Mouse (Mus musculus) 3134 (cell line): ENCODE results near the gene Med25.

Experiments used
- DNase-seq: peaks from one replicate; pipeline ENCODE4 v3.0.0-alpha.2; 2011; ENCODE audit warnings: low spot score; ENCODE audit not compliant: insufficient read length; ENCODE audit errors: extremely low read depth

Gene Med25

DNA sequence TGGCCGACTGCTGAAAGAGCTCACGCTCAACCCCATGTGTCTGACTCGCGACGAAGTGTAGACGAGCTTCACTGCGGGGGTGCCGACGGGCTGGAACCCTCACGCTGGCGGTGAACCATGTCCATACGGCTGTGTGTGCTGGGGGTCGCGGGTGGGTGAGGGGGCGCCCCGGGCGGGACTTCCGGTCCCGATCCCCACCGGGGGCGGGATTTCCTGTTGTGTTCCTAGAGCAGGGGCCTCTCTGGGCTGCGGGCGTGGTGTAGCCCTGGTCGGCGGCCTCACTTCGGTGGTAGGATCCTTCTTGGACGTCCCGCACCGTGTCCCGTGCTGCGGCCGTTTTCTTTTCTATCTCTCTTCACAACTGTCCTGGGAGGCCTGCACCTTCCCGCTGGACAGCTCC lies 42.4 kb downstream of the Med25 start:
- DNase-seq, result peak; percentile 74

DNA sequence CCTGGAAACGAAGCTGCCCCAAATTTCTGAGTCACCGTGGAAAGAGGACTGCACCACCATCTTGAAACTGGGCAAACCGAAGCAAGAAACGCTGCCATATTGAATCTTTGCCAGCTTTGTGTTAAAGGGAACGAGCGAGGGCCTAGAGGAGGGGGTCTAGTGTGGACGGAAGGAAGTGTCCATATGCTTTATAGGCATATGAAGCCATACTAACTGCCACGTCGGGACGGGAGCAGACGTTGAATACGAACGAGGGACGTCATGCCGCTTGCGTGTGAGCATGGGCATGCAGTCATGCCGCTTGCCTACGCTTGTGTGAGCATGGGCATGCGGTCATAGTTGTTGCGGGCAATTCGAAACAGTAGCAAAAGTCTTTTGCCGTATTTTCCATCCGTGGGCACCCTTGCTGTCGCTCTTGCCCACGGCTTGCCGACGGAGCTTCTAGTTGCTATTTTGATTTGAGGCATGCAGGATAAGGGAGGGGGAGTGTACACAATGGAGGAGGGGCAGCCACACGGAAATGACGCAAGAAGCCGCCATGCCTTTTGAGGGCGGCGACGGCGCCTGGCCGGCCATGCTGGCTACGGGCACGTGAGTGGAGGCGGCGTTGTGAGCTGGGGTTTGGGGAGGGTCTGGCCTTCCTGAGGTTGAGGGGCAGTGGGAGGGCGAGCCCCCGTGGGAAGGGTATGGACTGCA lies 42.9 kb downstream of the Med25 start:
- DNase-seq, result peak; percentile 85

DNA sequence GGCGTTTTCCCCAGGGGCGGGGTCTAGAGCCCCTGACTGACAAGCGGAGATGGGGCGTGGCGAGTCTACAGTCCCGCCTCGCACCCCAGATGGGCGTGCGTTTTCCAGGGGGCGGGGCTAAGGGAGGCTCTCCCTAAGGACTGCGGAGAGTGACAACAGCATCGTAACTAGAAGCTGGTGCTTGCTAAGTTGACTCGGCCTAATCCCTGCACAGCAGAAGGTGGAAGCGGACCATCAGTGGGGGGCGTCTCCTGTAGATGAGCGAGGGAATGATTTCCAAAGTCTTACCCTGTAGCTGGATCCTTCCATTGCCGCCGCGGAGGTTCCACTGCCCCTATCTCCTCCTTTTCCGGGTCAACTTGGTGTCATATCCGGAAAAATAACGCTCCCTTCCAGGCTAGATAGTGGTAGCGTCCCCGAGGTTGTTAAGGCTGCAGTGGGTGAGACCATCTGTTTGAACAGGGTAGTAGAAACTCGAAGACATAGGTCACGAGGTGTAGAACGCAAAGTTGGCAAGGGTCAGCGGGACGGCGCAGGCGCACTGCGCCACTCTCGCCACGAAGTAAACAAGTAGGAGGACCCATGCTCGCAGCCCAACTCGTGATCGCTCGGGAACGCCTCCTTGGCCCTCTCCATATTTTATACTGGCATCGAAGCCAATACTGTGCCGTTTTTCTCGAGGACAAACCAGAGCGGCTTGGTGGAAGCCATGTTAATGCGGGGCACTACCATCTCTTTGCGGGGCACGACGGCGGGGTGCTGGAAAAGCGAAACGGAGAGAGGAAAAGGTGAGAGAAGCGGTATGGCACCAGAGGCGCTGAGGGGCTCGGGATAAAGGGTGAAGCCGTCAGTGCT lies 43.7 kb downstream of the Med25 start, which contains the start of the genes Akt1s1 and Tbc1d17:
TSS of gene Akt1s1 (plus strand) at position 431 of the 855 bp plus-strand sequence.
TSS of gene Tbc1d17 (minus strand) at position 519 of the 855 bp plus-strand sequence.
- DNase-seq, result peak; percentile 99

DNA sequence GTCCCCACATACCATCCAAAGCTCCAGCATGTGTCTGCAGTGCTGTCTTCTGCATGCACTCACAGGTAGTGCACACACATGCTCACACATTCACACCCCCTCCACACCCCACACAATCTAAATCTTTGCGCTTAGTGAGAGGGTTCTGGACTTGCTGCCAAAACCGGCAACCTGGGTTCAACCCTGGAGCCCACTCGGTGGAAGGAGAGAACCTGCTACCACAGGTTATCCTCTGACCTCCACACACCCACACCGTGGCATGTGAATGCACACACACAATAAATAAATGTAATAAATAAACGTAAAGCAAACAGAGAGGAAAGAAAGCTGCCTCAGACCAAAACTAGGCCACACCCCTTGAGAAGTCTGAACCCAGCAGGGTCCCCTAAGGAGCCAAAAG lies 44.7 kb downstream of the Med25 start:
- DNase-seq, result no peak

DNA sequence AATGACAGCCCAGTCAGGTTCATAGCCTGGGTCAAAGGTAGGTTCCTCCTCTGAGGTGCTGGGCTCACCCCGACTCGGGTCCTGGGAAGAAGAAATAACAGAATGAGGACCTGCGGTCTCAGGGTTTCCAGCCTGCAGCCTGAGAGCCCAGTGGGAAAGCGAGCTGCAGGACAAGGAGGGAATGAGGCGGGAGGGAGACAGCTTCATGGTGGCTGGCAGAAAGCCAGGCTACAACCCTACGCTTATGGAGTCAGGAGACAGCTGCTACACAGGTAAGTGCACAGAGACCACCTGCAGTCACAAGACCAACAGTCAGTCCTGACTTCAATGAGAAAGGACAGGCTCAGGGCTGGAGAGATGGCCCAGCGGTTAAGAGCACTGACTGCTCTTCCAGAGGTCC lies 45.7 kb downstream of the Med25 start:
- no peak for DNase-seq

DNA sequence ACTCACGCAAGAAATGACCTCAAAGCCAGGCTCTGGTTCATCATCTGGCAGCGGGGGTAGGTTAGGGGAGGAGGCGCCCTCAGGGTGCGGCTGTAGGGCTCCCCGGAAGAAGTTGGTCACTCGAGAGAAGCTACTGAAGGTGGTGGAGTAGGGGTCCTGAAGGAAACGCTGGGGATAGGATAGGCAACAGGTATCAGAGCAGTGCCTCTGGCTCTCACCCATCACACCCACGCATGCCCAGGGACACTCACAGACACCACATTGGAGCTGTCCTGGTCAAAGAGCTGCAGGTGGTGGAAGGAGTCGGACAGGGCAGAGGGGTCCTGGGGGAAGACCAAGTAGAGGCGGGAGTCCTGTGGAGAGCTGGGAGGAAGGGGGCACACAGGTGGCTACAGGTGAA lies 47.5 kb downstream of the Med25 start:
- DNase-seq, result no peak

DNA sequence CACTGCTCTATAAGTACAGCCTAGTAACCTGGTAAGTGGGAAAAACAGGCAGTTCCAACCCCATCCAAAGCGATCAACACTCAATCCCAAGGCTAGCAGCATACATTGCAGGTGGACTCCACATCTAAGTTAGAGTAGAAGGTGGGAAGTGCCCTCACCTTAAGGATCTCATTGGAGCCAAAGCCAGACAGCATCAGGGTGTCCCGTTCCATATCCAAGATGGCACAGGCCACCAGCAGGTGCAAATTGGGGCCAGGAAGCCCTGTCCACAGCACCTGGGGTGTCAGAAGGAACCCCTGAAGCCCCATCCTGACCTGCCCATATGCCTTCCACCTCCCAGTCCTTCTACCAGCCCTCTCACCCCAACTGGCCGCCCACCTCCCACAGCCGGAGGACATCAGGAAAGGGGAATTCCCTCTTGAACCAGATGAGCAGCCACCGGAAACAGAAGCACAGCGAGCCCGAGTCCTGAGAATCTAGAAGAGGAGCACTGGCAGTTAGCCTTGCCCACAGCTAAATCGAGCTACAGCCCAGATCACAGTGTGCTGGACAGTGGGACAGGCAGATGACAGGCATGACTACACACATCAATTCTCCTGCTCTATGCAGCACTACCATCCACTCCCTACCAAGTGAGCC lies 50.6 kb downstream of the Med25 start:
- DNase-seq, result no peak

DNA sequence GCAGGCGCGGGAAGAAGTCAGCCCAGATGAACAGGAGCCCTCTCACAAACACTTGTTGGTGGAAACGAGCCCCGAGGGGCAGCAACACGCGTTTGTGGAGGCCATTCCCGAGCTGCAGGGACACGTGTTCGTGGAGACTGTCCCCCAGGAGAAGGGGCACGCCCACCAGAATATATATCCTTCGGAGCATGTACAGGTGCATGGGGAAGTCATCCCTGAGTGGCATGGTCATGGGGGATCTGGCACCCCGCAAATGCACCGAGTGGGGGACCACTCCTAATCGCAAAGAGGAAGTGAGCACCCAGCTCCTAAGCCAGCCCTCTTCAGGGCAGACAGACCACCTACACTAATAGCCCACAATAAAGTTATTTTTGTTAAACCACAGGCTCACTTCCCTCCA lies 52.1 kb downstream of the Med25 start:
- DNase-seq, result no peak

DNA sequence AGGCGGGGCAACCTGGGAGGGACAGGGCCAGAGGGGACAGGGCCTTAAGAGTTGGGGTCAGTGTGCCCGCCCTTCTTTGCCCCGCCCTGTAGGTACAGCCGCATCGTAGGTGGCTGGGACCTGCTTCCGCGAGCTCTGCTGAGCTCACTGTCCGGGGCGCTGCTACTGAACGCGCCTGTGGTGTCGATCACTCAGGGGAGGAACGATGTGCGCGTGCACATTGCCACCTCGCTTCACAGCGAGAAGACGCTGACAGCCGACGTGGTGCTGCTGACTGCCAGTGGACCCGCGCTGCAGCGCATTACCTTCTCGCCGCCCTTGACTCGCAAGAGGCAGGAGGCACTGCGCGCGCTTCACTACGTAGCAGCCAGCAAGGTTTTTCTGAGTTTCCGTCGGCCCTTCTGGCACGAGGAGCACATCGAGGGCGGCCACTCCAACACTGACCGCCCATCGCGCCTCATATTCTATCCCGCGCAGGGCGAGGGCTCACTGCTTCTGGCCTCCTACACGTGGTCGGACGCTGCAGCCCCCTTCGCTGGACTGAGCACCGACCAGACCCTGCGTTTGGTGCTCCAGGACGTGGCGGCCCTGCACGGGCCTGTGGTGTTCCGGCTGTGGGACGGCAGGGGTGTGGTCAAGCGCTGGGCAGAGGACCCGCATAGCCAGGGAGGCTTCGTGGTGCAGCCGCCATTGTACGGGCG lies 52.9 kb downstream of the Med25 start:
- no peak for DNase-seq

DNA sequence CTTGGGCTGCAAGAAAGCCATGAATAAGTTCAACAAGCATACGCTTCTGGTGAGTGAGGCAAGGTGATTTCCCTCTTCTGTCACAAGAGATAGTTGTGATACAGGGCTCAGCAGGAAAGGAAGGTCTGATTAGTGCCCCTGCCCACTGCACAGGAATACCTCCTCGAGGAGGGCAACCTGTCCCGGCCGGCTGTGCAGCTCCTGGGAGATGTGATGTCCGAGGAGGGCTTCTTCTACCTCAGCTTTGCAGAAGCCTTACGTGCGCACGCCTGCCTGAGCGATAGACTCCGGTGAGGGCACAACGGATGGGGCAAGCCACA lies 53.4 kb downstream of the Med25 start:
- no peak for DNase-seq

DNA sequence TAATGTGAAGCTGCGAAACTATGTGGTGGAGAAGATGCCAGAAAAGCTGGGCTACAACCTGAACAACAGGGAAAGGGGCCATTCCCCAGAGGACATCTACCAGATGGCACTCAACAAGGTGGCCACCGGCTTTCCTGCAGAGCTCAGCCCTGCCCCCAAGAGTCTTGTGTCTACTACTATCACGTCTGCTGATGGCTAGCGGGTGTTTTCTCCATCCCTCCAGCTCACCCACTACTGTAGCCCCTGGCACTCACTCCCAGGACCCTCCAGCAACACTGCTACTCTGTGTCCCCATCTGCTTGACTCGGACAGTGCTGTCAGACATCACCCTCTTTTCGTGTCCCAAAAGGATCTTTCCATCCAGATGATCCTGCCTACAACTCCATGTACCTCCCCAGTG lies 54.4 kb downstream of the Med25 start:
- no peak for DNase-seq

DNA sequence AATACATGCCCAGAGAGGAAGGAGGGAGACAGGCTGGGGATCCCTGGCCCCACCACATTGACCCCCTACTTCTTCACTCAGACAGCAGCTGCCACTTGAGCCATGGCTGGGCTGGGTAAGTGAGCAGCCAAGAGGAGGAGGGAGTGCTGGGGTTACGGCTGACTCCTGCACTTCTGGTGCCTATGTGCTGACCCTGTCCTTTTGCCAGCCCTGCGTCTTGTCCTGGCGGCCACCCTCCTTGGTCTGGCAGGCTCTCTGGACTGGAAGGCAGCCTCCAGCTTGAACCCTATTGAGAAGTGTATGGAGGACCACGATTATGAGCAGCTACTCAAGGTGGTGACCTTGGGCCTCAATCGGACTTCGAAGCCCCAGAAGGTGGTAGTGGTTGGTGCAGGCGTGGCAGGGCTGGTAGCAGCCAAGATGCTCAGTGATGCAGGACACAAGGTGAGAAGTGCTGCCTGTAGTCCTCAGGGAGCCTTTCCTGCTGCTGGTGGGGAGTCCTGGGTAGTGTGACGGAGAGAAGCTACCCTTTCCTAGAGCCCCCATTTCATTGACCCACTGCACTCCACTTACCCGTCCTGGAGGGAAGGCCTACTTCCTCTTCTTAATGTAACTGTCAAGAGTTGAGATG lies 56.0 kb downstream of the Med25 start:
- DNase-seq, result no peak

DNA sequence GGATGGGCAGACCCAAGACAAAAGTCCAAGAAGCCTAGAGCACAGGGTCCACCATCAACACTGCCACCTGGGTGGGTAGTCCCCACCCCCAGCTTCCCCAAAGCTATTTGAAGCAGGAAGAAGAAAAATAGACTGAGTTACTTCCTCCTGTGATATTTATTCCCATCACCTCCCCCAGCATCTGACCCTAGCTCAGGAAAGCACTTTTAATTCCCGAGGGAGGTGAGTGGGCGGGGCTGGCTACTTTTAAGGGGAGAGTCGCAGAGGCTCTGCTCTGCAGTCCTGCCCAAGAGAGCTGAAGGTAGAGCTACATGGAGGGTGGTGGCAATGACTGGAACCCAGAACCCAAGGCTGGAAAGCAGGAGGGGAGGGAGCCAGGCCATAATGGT lies 56.5 kb downstream of the Med25 start:
- DNase-seq, result no peak

DNA sequence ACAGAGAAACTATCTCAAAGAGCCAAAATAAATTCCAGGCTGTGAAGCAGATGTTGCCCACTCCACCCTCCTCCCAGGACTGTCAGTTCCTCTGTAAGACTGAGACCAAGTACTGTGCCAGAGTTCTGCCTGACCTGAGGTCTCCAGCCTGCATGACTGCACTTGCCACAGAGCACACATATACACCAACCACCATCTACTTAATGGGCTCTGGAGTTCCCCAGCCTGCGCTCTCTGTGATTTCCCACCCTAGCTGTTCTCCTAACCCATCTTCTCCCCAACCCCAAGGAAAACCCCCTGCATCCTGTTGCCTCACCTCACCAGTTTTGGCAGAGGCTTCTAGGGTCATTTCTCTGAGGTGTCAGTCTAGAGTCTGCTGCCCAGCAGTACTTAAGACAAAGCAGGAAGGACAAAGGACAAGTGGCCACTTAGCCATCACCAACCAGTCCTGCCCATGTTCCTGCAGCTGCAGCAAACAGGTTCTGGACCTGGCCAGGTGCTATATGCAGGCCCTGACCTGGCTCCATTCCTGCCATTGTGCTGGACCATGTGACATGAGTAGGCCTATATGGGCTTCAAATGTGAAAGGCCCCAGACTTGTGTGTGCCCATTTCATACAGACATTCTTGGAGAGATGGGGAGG lies 57.0 kb downstream of the Med25 start:
- no peak for DNase-seq

DNA sequence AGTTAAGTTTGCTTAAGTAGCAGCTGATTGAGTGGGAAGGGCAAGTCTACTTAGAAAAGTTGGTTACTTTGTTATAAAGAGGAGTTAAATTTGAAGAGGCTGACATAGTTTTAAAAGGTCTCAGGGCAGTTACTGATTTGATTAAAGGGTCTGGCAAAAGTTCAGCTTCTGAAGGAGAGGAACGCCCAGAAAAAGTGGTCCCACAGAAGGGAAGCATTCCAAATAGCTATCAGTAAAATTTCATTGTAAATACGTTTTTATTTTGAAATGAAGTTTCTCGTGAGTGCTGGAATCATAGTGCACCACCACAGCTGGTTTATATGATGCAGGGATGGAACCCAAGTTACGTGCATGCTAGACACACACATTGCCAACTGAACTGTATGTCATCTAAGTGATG lies 59.7 kb downstream of the Med25 start:
- no peak for DNase-seq

DNA sequence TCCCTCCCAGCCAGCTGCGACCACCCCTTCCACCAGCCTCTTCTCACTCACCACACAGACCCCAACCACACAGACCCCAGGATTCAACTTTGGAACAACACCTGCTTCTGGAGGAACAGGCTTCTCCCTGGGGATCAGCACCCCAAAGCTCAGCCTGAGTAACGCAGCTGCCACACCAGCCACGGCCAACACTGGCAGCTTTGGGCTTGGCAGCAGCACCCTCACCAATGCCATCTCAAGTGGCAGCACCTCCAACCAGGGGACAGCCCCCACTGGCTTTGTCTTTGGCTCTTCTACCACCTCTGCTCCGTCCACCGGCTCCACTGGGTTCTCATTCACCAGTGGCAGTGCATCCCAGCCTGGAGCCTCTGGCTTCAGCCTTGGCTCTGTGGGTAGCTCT lies 63.8 kb downstream of the Med25 start:
- DNase-seq, result no peak

DNA sequence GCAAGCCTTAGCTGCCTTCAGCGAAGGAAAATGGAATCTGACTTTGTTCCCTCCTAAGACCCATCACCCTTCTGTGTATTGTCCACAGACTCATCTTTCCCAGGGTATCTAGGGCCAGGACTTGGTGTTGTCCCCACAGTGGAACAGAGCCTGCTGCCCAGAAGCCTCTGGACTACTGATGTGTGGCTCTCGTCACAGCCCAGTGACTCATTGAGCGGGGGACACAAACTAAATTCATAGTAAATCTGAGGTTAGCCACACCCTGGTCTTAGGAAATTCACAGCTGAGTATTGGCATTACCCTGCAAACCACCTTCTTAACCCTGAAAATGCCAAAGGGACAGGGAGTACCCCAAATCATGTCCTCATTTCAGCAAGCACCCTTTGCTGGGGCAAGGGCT lies 65.7 kb downstream of the Med25 start:
- DNase-seq, result peak; percentile 56
